Mouse (Mus musculus) retina, postnatal 7 days (tissue): ENCODE results near the gene Spz1.

Experiments
- DNase-seq: peaks from one replicate; pipeline ENCODE4 v3.0.0-alpha.2; 2012; ENCODE audit warnings: low read depth, low spot score

The Spz1 gene

GRCm38 (mm10) chr13:92580220-92581043 is 4.5 kb upstream of the Spz1 start:
- peak; percentile 51 for DNase-seq

DNA sequence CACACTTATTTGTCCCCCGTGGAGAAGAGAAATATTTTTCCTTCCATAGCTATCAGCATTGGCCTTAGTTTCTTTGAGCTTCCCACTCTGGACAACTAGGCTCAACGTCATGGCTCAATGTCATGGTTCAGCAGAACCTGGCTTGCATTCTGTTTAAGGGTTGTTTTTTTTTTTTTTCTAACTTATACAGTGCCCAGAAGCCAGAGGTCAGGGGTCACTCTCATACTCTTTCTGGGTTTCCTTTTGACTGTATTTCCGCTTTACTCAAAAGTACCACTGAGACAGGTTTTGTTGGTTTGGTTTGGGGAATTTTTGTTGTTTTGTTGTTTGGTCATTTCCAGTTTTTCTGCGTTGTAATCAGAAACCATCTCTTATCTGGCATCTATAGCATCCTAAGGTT is 2.2 kb upstream of the Spz1 start:
- no peak for DNase-seq

GRCm38 (mm10) chr13:92576688-92577087 is 716 bp upstream of the Spz1 start:
- no peak for DNase-seq

DNA sequence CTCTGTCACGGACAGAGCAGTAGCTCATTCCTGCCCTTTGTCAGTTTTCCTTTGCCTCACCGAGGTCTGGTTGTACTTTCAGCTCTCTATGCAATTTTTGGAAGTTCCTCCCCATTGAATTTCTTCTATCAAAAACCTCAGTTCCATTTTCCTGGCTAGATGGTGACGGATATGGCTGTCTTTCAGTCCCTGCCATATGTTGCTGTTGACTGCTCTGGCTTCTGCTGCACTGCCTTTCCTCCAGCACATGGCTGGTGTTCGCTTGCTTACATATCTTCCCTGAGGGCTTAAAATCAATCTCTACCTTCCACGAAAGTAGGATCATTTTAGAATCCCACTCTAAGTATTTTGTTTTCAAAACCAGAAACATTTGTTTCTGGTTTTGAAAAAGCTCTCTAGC is 16.5 kb downstream of the Spz1 start:
- no peak for DNase-seq

DNA sequence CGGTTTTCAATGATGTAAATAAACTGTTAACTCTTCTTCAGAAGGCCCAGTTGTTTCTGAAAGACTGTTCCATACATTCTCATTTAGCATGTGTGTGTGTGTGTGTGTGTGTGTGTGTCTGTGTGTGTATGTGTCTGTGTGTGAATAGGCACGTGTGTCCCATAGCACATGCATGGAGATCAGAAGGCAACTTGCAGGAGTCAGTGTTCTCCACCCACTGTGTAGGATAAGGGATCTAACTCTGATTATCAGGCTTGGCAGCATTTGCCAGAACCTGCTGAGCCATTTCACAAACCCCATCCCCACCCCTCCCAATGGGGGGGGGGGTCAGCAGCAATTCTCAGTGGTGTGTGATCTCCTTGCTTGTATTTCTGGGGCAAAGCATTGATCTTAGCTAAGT is 18.7 kb downstream of the Spz1 start:
- DNase-seq: no peak

GRCm38 (mm10) chr13:92556458-92557126 is 19.4 kb downstream of the Spz1 start:
- peak; percentile 36 for DNase-seq

- DNase-seq: no peak
Observed at GRCm38 (mm10) chr13:92547093-92547492, 28.9 kb downstream of the Spz1 start.

GRCm38 (mm10) chr13:92540997-92541396 is 35.0 kb downstream of the Spz1 start:
- no peak for DNase-seq

- DNase-seq: no peak
Observed at GRCm38 (mm10) chr13:92539126-92539525, 36.8 kb downstream of the Spz1 start.

GRCm38 (mm10) chr13:92533801-92534200 is 42.2 kb downstream of the Spz1 start:
- no peak for DNase-seq

- DNase-seq: no peak
Observed at GRCm38 (mm10) chr13:92532216-92532615, 43.8 kb downstream of the Spz1 start.

GRCm38 (mm10) chr13:92531237-92531636 is 44.7 kb downstream of the Spz1 start:
- DNase-seq: no peak

DNA sequence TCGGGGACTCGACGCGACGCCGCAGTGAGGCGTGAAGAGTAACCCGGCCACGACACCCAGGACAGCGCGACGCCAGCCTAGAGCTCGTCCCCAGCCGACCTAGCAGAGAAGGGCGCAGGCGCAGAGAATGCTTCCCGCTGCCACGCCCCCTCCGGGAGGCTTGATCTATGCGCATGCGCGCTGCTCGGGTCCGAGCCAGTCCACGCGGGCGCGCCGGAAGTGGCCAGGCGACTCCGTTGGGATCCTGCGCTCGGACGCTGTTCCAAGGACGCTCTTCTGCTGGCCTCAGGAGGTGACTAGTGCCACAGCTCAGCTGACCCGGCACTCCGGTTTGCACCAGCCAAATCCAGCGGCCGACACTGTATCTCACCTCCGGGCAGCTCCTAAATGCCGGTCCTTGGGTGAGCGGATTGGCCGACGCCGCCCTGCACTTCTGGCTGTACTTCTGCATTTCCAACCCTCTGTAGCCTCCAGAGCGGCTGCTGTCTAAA is 45.2 kb downstream of the Spz1 start, which contains the start of gene Zfyve16:
Gene Zfyve16 (minus strand): TSS at position 148 of the 491 bp plus-strand sequence.
- peak; percentile 95 for DNase-seq

GRCm38 (mm10) chr13:92529828-92530720 is 45.9 kb downstream of the Spz1 start:
- no peak for DNase-seq
